Mouse (Mus musculus) olfactory bulb, adult 2 months (tissue): ENCODE measurements at regions not wholly inside any gene's neighbourhood (a gene's known extent, or its start where the extent isn't known, plus 50 kb on each side); places are given as distances from the start of the nearest gene placed in this dataset.

Experiments used
- H3K27ac ChIP-seq: fragments of 200-500 bp; 2 replicates; pipeline ENCODE4 v1.5.1; 2012; ENCODE audit warnings: low read depth, low read length; ENCODE audit not compliant: insufficient read depth
- H3K4me1 ChIP-seq: fragments of 200-500 bp; 2 replicates; pipeline ENCODE4 v1.6.1; 2012; ENCODE audit warnings: low read length; ENCODE audit not compliant: control insufficient read depth, insufficient read depth
- H3K4me3 ChIP-seq: fragments of 200-500 bp; 2 replicates; pipeline ENCODE4 v1.5.1; 2012; ENCODE audit warnings: mild to moderate bottlenecking, low read depth, low read length, moderate library complexity; ENCODE audit not compliant: insufficient read depth
- CTCF ChIP-seq: fragments of 200-500 bp; IDR thresholded peaks from 2 replicates; pipeline ENCODE4 v1.5.1; 2012; ENCODE audit warnings: low read depth, mild to moderate bottlenecking, low read length, moderate library complexity; ENCODE audit not compliant: insufficient read depth
- POLR2A ChIP-seq: fragments of 200-500 bp; IDR thresholded peaks from 2 replicates; pipeline ENCODE4 v1.6.1; 2012; ENCODE audit warnings: mild to moderate bottlenecking, low read depth, low read length, moderate library complexity; ENCODE audit not compliant: insufficient read depth
- WGBS: fragments of 180-500 bp; shearing (Covaris S2); methylation state at CpG from one replicate; pipeline ENCODE4 v1.1.7; 2018; 5-methylcytosine and 5-hydroxymethylcytosine counted together

DNA sequence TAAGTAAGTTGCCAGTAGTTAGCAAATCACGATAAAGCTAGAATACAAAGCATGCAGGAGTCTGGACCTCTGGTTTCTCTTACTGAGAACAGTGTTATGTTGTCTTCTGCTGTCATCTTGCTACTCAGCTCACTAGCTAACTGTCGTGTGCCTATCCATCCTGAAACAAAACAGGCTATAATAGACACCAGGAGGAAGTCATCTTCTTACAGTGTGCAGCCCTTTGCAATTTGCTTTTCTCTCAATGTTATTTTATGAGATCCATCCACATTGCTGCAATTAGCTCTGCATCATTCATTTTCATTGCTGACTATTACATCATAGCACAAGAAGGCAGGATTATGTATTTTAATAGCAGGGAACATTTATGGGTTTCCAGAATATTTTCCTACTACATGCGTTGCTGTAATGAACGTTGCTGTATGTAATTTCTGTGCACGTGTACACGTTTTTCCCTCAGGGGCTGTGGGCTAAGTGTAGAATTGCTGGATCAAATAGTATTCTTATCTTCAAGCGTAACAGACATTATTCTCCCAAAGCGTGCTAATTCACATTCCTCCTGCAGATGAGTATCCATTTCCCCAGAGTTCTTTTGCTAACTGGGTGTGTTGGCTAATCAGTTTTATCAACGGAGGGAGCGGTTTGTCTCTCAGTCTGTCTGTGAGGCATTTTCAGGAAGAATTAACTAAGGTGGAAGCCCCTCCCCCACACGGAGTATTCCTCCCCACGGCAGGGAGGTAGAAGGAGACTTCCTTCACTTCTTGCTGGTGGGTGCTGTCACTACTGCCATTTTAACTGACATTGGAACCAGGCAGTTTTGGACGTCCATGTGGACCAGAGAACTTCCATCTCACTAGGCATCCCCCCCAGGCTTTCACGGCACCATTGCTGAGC lies 139.1 kb upstream of the Tyw5 start:
- no peaks in the 10 kb centered on the region for H3K4me1 ChIP-seq
- H3K4me3 ChIP-seq: no peak overlapping the region
- TF ChIP-seq CTCF (no peak), POLR2A (no peak)
- no peak overlapping the region for H3K27ac ChIP-seq
- whole genome bisulfite sequencing: 71% methylated on average over 14 of the region's 14 CpGs

DNA sequence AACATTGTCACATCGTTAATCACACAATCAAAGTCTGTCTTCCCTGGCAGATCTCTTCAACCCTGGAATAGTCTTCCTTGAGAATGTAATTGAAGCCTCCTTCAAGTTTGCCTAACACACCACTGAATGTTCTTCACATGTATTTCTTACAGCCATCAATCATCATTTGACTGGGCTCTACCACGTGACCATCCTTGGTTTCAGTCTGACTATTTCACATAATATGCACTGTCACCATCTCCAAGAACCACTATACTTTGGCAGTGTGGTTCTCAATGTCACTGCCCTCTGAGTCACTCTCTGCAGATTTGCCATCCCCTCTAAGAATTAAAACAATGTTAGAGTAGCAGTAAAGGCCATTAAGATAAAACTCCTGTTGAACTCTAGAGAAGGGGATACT lies 154.6 kb upstream of the Tyw5 start:
- H3K4me1 ChIP-seq: no peaks in the 10 kb centered on the region
- 91% methylated on average over 2 of the region's 2 CpGs for WGBS
- no peak overlapping the region for H3K27ac ChIP-seq
- TF ChIP-seq CTCF (no peak), POLR2A (no peak)
- H3K4me3 ChIP-seq: no peak overlapping the region

- TF ChIP-seq POLR2A: no peak
- no peak for TF ChIP-seq CTCF
- Histone ChIP-seq H3K27ac (no peak overlapping the region), H3K4me1 (no peaks in the 10 kb centered on the region), H3K4me3 (no peak overlapping the region)
- WGBS: 56% methylated on average over 5 of the region's 5 CpGs
Measured at GRCm38 (mm10) chr1:57564676-57565075, 157.8 kb upstream of the Tyw5 start.

DNA sequence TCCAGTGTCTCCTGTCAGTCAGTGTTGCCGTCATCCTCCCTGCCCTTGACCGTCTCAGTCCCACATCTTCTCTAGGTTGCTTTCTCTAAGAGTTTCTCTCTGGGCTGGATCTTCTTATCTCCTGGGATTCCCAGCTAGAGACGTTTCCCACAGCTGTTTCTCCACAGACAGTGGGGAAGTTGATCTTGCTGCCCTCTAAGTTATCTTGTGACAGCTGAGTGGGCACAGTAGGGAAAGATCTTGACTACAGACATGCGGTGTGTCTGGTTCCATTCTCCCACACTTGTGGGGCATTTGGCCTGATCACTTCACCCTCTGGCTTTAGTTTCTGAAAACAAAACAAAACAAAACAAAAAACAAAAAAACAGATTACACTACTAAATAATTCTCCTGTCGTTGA lies 165.2 kb upstream of the Tyw5 start:
- TF ChIP-seq POLR2A (no peak), CTCF (no peak)
- Histone ChIP-seq H3K4me1 (no peaks in the 10 kb centered on the region), H3K4me3 (no peak overlapping the region), H3K27ac (no peak overlapping the region)
- 77% methylated on average over 5 of the region's 5 CpGs for WGBS

DNA sequence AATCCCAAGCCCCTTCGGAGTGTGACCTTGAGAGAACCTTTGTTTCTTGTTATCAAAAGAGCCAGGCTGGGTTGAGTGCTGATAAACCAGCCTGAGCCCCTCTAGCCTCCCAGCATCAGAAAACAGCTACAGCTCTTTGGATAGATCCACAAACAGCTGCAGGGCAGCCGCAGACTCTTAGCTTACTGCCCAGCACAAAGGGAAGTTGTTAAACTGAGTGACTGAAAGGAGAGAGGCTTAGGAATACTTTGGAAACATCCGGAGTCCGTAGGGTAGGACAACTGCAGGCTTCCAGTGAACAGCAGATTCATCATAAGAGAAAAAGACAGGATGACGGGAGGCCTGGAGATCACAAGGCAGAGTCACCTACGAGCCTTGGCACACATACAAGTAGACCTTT lies 166.9 kb upstream of the Tyw5 start:
- 48% methylated on average over 6 of the region's 6 CpGs for WGBS
- no peak overlapping the region for H3K27ac ChIP-seq
- H3K4me1 ChIP-seq: no peaks in the 10 kb centered on the region
- TF ChIP-seq CTCF: no peak
- no peak for TF ChIP-seq POLR2A
- H3K4me3 ChIP-seq: no peak overlapping the region

DNA sequence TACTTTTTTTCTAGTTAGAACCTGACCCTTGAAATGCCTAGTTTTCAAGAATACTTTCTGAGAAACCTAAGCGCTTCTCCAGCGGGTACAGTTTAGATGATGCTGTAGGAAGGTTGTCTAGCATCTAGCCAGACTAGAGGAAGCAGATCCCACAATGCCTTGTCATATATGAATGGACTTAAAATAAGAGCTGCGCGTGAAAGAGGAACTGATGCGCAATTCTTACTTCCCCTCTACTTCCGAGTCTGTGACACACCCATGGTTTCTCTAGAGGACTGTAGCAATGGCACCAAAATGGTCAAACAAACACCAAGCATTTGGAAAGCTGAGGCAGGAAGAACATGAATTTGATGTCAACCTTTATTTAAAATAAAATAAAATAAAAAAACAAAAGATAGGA lies 167.6 kb upstream of the Tyw5 start:
- no peaks in the 10 kb centered on the region for H3K4me1 ChIP-seq
- 68% methylated on average over 6 of the region's 6 CpGs for WGBS
- H3K27ac ChIP-seq: no peak overlapping the region
- no peak for TF ChIP-seq POLR2A
- TF ChIP-seq CTCF: no peak
- H3K4me3 ChIP-seq: no peak overlapping the region

DNA sequence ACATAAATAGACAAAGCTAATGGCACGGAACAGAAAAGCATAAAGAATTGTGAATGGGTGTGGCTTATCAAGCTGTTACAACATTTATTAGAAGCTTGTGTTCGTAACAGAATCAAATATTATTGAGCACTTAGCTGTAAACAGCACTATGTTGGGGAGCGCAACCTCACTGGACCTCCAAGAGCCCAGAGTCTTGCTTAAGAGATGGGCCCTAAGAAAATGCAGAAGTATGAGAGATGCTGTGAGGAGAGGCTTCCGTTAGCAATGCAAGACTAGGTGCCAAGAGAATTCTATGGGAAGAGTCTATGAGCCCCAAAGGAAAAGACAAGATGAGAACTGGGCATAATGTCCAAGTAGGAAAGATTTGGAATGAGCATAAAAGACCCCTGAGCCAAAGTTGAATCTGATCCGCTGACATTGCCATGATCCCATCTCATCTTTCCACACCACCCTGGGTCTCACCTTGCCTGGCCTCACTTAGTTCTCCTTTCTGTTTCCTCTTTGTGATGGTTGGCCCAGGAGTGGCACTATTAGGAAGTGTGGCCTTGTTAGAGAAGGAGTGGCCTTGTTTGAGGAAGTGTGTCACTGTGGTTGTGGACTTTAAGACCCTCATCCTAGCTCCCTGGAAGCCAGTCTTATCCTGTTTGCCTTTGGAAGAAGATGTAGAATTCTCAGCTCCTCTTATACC lies 169.3 kb upstream of the Tyw5 start:
- TF ChIP-seq CTCF (no peak), POLR2A (no peak)
- H3K4me3 ChIP-seq: no peak overlapping the region
- H3K4me1 ChIP-seq: no peaks in the 10 kb centered on the region
- H3K27ac ChIP-seq: no peak overlapping the region
- WGBS: 95% methylated on average over 5 of the region's 5 CpGs

DNA sequence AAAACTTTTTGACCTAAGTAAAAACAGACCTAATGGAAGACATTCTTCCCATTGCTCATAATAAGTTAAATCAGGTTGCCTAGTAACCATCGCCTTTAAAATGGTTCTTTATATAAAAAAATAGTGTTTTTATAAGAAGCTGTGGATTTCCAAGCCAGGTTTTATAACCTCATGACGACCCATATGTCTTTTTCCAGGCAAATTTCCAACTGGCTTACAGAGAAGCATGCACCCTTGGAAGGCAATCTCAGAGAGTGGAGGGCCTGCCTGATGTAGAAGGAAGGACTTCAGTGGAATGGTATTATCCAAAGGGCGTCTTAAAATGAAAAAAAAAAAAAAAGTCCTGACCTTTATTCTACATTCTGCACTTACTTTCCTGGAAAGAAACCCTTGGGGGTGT lies 172.2 kb upstream of the Tyw5 start:
- TF ChIP-seq CTCF (no peak), POLR2A (no peak)
- H3K4me3 ChIP-seq: no peak overlapping the region
- H3K27ac ChIP-seq: no peak overlapping the region
- 53% methylated on average over 3 of the region's 3 CpGs for WGBS
- H3K4me1 ChIP-seq: no peaks in the 10 kb centered on the region

- Histone ChIP-seq H3K4me3 (no peak overlapping the region), H3K4me1 (no peaks in the 10 kb centered on the region), H3K27ac (no peak overlapping the region)
- TF ChIP-seq CTCF: no peak
- no peak for TF ChIP-seq POLR2A
- WGBS: 61% methylated on average over 7 of the region's 7 CpGs
Measured at GRCm38 (mm10) chr1:57593707-57594589, 180.0 kb upstream of the Spats2l start.
